Mouse (Mus musculus) embryonic facial prominence, embryonic 11.5 days (tissue): ENCODE measurements at regions not wholly inside any gene's neighbourhood (a gene's known extent, or its start where the extent isn't known, plus 50 kb on each side); places are given as distances from the start of the nearest gene placed in this dataset.
A peak's percentile ranks its signal among the peaks of the same experiment; 100 is the strongest.

Source experiments
- ATAC-seq: fragments of 200-750 bp; cut with Nextera tagmentation; replicated peaks from 2 replicates; pipeline ENCODE4 v1.8.0; 2017; ENCODE audit warnings: low read depth; ENCODE audit not compliant: insufficient number of reproducible peaks, low FRiP score, low TSS enrichment
- DNase-seq: peaks from one replicate; pipeline ENCODE4 v3.0.0-alpha.2; 2015; ENCODE audit warnings: low spot score
- H3K27ac ChIP-seq: fragments of 300-500 bp; sonication (generic); replicated peaks from 2 replicates; pipeline ENCODE4 v1.5.1; 2014; ENCODE audit warnings: mild to moderate bottlenecking, low read depth, low read length, control low read depth
- H3K27me3 ChIP-seq: fragments of 300-500 bp; sonication (generic); 2 replicates; pipeline ENCODE4 v1.6.1; 2014; ENCODE audit warnings: mild to moderate bottlenecking, low read length, moderate library complexity, mixed read lengths; ENCODE audit not compliant: control insufficient read depth, insufficient read depth
- H3K36me3 ChIP-seq: fragments of 300-500 bp; sonication (generic); replicated peaks from 2 replicates; pipeline ENCODE4 v1.6.1; 2014; ENCODE audit warnings: low read depth, mild to moderate bottlenecking, low read length, moderate library complexity, mixed read lengths; ENCODE audit not compliant: control insufficient read depth, insufficient read depth
- H3K4me1 ChIP-seq: fragments of 300-500 bp; sonication (generic); 2 replicates; pipeline ENCODE4 v1.6.1; 2014; ENCODE audit warnings: low read length, mixed read lengths; ENCODE audit not compliant: control insufficient read depth, insufficient read depth
- H3K4me2 ChIP-seq: fragments of 300-500 bp; sonication (generic); 2 replicates; pipeline ENCODE4 v1.6.1; 2014; ENCODE audit warnings: low read depth, mild to moderate bottlenecking, control low read depth, low read length, moderate library complexity
- H3K4me3 ChIP-seq: fragments of 300-500 bp; sonication (generic); 2 replicates; pipeline ENCODE4 v1.5.1; 2014; ENCODE audit warnings: low read depth, low read length, control low read depth
- H3K9ac ChIP-seq: fragments of 300-500 bp; sonication (generic); replicated peaks from 2 replicates; pipeline ENCODE4 v1.6.1; 2014; ENCODE audit warnings: mild to moderate bottlenecking, control low read depth, low read length
- H3K9me3 ChIP-seq: fragments of 300-500 bp; sonication (generic); replicated peaks from 2 replicates; pipeline ENCODE4 v1.6.1; 2016; ENCODE audit warnings: mild to moderate bottlenecking, low read length, inconsistent platforms, mixed read lengths; ENCODE audit not compliant: control insufficient read depth
- WGBS: fragments of 180-500 bp; shearing (Covaris S2); extraction: QIAGEN DNeasy Blood & Tissue Kit; methylation state at CpG from one replicate; pipeline ENCODE4 v1.1.7; 2014; 5-methylcytosine and 5-hydroxymethylcytosine counted together

DNA sequence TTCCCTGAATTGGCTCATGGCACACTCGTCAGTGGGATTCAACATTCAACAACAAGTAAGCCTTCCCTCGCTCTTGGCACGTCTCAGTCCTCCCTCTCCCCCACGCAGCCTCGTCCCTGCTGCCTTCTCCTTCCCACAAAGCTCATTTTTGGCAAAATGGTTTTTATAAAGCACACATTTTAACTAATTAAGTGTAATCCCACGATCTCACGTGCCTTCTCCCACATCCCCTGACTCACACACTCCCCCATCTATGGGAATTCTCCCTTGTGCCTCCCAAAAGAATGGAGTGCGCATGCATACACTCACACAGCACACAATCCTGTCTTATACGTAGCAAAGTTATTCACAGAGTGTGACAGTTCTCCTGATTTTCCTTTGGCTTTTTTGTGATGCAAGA is 288.5 kb downstream of the Cd83 start:
- ATAC-seq (no peak), DNase-seq (no peak)
- H3K4me2 ChIP-seq: no peak overlapping the region
- H3K9me3 ChIP-seq: no peaks in the 10 kb centered on the region
- H3K9ac ChIP-seq: no peak overlapping the region
- H3K27ac ChIP-seq: no peak overlapping the region
- no peaks in the 10 kb centered on the region for H3K27me3 ChIP-seq
- 83% methylated on average over 9 of the region's 9 CpGs for WGBS
- no peaks in the 10 kb centered on the region for H3K4me1 ChIP-seq
- H3K36me3 ChIP-seq: no peaks in the 10 kb centered on the region
- H3K4me3 ChIP-seq: no peak overlapping the region

DNA sequence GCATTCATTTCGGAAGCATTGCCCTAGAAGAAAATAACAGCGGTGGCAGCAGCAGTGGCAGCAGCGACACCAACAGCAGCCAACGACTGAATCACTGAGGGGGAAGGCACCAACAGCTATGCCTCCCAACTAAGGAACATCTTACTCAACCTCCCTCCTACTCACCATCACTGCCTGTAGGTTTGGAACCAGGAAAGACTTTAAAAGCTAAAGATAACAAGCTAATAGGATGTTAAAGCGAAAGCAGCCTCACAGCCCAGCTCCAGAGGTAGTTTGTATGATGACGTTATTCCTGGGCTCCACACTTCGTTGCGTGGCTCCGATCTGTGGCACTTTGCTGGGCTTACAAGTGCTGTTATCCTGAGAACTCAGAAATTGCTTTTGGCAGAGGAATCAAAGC is 289.6 kb downstream of the Cd83 start:
- no peaks in the 10 kb centered on the region for H3K36me3 ChIP-seq
- no peak overlapping the region for H3K4me2 ChIP-seq
- H3K27me3 ChIP-seq: no peaks in the 10 kb centered on the region
- no peak overlapping the region for H3K27ac ChIP-seq
- WGBS: 86% methylated on average over 9 of the region's 9 CpGs
- H3K4me1 ChIP-seq: no peaks in the 10 kb centered on the region
- DNase-seq (no peak), ATAC-seq (no peak)
- no peak overlapping the region for H3K9ac ChIP-seq
- H3K9me3 ChIP-seq: no peaks in the 10 kb centered on the region
- H3K4me3 ChIP-seq: no peak overlapping the region

DNA sequence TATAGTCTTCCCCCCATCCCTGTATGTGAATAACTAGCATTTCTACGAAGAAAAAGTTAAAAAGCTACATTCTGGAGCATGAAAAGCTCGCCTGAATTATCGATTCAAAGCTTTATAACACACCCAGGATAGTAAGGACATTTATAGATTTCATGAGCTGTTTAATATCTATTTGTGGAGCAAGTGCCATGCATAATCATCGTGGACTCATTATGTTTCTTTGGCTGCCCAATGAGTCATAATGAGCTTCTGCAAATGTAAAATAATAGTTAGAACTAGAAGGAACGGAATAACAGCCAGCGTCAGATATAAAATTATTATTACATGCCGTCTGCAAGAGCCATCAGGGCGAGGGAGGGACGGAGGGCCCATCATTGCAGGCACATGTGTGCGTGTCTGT is 292.4 kb downstream of the Cd83 start:
- H3K27ac ChIP-seq: no peak overlapping the region
- H3K27me3 ChIP-seq: no peaks in the 10 kb centered on the region
- no peak overlapping the region for H3K4me3 ChIP-seq
- H3K9ac ChIP-seq: no peak overlapping the region
- H3K9me3 ChIP-seq: no peaks in the 10 kb centered on the region
- WGBS: 91% methylated on average over 10 of the region's 10 CpGs
- H3K36me3 ChIP-seq: no peaks in the 10 kb centered on the region
- DNase-seq: no peak
- no peaks in the 10 kb centered on the region for H3K4me1 ChIP-seq
- H3K4me2 ChIP-seq: no peak overlapping the region
- ATAC-seq: no peak

DNA sequence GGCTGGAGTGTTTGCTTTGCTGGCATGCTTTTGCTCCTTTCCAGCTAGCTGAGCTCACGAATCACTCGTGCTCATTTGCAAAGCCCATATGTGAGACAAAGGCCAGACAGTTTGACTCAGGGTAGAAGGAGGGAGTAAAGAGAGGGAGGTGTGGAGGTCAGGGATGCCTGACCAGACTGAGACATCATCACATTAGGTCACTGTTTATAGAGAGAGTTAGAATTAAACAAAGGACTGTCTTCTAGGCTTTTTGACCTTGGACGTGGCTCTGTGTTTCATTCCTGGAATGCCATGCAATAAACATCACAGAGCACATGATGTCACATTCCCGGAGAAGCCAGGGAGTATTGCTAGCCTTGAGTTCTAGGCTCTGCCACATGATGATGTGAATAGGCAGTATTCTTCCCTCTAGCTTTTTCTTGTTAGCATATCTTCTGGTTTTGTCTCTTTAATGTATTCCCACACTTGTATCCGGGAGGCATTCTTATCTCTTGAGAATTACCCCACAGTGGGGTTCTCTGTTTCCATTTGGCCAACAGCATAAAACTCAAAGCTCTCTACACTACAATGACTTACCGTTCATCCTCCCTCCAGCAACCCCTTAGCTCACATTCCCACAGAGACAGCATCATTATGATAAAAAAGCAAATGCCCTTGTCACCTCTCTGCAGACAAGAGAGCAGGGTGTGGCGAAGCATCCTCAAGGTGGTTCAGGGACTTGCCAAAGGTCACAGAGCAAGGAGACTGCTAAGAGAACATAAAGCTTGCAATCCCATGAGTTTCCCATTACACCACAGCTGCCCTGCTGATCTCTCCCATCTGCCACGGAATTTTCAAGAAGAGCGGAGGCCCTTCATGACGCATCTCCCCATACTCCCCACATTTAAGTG is 301.3 kb downstream of the Cd83 start:
- no peak for DNase-seq
- Histone ChIP-seq H3K27ac (no peak overlapping the region), H3K27me3 (no peaks in the 10 kb centered on the region), H3K36me3 (no peaks in the 10 kb centered on the region), H3K4me1 (no peaks in the 10 kb centered on the region), H3K9me3 (no peaks in the 10 kb centered on the region), H3K4me3 (no peak overlapping the region), H3K9ac (no peak overlapping the region), H3K4me2 (no peak overlapping the region)
- no peak for ATAC-seq
- WGBS: 67% methylated on average over 10 of the region's 10 CpGs

DNA sequence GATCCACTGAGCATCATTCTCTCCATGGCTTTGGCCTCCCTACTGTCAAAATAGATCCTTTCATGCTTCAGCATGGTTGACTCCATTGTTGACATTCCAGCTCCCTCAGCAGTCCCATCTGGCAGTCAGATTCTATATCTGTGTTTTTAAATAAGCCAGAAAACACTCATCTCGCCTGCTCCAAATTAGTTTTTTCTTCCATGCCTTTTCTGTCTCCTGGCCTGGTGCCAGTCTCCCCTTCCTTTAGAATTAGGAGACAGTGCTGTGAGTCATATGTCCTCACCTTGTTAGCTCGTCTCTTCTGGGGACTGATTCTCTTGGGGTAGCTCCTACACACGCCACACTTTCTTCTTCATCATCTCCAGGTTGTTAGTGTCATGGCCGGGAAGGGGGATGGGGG is 302.2 kb downstream of the Cd83 start:
- DNase-seq: no peak
- Histone ChIP-seq H3K4me2 (no peak overlapping the region), H3K9ac (no peak overlapping the region), H3K27ac (no peak overlapping the region), H3K4me3 (no peak overlapping the region), H3K36me3 (no peaks in the 10 kb centered on the region), H3K9me3 (no peaks in the 10 kb centered on the region), H3K27me3 (no peaks in the 10 kb centered on the region), H3K4me1 (no peaks in the 10 kb centered on the region)
- 53% methylated on average over 4 of the region's 4 CpGs for WGBS
- no peak for ATAC-seq

DNA sequence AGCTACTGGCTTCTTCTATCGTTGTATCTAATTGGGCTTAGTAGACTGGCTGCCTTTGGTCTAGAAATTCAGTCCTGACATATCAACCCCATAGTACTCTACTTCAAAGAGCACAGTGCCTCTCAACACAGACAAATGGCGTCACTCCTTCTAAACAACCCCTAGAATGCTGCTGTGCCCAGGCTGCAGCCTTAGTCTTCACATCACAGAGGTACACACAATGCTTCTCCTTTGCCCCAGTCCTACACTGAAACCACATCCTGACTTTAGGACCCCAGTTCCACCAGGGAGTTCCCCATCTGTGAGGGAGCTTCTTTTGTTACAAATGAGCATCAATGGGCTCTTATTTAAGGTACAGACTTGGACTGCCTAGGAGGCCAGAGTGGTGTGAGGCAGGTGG is 312.6 kb downstream of the Cd83 start:
- Histone ChIP-seq H3K27ac (no peak overlapping the region), H3K4me3 (no peak overlapping the region), H3K9me3 (no peaks in the 10 kb centered on the region), H3K4me1 (no peaks in the 10 kb centered on the region; the same call in 1 of the 2 replicates), H3K4me2 (no peak overlapping the region), H3K36me3 (no peaks in the 10 kb centered on the region), H3K9ac (no peak overlapping the region), H3K27me3 (no peaks in the 10 kb centered on the region)
- 82% methylated on average over 2 of the region's 2 CpGs for WGBS
- DNase-seq: no peak
- ATAC-seq: no peak

DNA sequence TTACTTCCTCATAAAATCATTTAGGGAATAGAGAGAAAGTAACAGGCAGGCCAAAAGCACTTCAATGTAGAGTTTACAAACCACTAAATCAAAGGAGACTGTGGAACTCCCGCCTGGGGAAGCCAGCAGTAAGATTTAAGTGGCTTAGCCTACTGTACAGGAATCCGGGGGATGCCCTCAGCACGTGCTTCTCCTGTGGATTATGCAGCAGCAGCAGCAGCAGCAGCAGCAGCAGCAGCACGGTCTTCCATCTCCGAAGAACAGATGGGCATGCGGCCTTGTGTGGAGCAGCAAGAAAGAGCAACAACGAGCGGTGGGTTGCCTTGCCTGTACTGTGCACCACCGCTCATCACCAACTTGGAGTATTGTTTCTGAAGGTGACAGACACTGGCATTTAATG is 314.9 kb downstream of the Cd83 start:
- H3K27me3 ChIP-seq: no peaks in the 10 kb centered on the region
- no peak overlapping the region for H3K4me3 ChIP-seq
- H3K27ac ChIP-seq: no peak overlapping the region
- no peaks in the 10 kb centered on the region; the same call in 1 of the 2 replicates for H3K4me1 ChIP-seq
- H3K9ac ChIP-seq: no peak overlapping the region
- DNase-seq (peak; percentile 47), ATAC-seq (no peak)
- no peak overlapping the region for H3K4me2 ChIP-seq
- no peaks in the 10 kb centered on the region for H3K9me3 ChIP-seq
- 38% methylated on average over 9 of the region's 9 CpGs for WGBS
- H3K36me3 ChIP-seq: no peaks in the 10 kb centered on the region
